Mouse (Mus musculus) granulocyte monocyte progenitor cell, adult 5-6 weeks (primary cell): ENCODE measurements at regions not wholly inside any gene's neighbourhood (a gene's known extent, or its start where the extent isn't known, plus 50 kb on each side); places are given as distances from the start of the nearest gene placed in this dataset.

Experiments
- ATAC-seq: replicated peaks from 2 replicates; pipeline ENCODE4 v1.8.0; 2016; ENCODE audit warnings: mild to moderate bottlenecking, moderate TSS enrichment, inconsistent platforms; ENCODE audit not compliant: poor library complexity, severe bottlenecking

DNA sequence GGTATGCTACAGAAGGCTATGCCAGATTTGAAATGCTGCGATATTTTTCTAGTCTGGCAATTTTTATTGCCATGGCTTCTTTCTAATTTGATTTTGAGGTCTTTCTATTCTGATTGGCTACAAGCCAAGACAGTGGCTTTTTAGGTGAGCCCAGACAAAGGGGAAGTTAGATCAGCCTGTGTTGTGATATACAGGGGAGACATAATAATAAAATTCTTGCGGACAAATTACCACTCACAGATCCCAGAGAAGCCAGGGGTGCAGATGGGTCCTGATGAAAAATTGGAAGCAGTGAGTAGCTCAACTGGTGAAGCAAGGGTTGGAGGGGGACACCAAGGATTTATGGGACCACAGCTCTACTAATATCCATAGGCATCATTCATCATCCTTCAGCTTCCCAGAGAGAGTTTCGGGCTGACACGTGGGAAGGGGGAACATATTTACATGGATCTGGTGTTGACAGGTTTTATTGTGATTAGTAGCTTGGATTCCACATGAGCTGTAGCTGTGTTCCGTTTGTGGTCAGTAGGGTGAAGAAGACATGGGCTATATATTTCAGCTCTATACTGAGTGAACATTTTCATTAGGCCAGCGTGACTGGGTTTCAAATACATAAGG is 190.0 kb downstream of the Gm5447 start:
- ATAC-seq = peak; percentile 17; the same call in 1 of the 2 replicates

DNA sequence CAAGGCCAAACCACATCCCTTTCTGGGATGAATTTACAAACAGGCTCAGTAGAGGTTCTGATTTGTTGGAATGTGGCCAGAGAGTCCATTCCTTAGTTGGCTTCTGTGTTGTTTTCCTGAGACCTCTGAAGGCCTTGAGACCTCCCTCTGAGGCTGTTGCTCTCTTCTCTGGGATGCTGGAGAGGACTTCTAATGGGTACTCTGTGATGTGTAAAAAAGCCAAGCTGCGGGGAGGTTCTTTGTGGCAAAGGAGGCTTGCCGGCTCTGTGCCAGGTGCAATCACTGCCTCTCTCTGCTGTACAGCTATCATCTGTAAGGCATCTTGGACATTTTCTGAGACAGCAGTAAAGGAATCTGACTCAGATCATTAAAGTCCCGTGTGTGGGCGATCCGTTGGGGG is 192.3 kb downstream of the Gm5447 start:
- no peak for ATAC-seq

DNA sequence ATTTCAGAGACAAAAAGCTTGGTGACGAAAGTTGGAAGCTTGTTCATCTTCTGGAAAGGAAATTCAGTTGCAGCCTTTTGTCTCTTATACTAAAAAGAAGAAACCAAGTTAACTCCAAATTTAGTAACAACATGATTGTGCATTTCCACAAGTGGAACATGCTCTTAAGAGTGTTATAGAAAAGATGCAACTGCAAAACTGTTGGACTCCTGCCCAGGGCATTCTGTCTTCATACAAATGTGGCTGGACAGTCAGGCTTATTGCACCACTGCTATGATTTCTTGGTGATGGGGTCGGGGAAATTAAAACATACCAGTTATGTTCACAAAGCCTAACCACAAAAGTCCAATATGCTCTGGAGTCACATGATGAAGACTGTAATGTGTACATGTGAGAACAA is 194.8 kb downstream of the Gm5447 start:
- ATAC-seq = no peak

DNA sequence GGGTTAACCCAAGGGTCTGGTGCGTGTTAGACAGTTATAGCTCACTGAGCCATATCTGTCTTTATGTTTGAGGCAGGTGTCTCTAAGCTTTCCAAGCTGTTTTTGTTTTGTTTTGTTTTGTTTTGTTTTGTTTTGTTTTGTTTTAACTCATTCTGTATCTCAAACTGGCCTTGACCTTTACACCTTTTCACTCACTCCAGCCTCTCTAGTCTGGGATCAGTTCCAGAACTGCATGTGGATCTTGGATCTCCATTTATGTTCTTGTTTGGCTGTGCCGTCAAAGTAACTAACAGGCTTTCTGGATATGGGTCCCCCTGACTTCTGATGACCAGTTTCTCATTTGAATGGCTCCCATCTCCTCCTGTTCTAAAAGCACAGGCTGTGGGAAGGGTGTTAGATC is 197.7 kb downstream of the Gm5447 start:
- no peak for ATAC-seq

DNA sequence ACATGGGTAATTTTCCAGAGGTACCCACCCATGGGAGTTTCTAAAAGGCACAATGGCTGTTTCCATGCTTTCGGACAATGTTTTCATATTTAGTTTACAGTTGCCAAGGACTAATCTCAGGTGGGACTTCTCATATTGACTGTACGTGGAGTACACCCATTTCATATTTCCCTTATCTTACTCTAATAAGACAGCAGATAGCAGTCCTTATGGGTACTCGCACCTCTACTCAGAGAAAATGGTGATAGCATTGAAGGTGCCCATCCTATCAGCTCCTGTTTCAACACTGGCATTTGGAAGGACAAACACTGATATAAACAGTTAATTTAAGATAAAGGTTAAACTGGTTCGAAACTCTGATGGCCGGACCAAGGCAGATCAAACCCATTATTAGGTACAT is 198.6 kb downstream of the Gm5447 start:
- ATAC-seq = no peak

DNA sequence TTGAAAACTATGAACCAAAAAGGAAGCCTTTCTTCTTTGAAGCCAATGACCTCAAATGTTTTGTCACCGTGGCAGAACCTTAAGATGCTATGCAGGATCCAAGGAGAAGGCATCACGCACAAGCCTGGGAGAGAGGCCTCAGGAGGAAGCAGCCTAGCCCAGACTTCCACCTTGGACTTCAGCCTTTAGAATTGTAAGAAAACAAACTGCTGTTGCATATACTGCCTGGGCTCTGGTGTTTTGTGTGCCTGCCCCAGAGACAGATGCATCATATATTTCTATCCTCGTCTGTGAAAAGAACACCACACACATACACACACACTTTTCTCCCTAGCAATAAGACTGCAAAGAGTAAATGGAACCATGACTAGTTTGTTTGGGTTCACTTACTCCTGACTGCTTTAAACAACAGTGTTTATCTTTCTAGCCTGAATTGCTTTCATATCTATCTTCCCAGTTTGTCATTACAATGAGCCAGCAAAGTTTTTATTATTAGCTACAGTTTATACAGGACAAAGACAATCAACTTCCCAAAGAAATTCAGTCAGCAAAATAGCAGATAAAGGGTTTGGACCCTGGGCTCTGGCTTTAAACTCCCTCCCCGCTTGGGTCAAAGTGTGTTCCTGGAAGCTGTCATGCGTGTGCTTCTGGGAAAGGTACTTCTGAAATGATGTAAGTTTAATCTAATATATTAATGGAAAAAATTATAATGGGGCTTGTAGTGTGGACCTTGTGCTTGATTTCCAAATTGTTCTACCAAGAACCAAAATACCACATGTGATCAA is 204.2 kb downstream of the Gm5447 start:
- no peak for ATAC-seq

DNA sequence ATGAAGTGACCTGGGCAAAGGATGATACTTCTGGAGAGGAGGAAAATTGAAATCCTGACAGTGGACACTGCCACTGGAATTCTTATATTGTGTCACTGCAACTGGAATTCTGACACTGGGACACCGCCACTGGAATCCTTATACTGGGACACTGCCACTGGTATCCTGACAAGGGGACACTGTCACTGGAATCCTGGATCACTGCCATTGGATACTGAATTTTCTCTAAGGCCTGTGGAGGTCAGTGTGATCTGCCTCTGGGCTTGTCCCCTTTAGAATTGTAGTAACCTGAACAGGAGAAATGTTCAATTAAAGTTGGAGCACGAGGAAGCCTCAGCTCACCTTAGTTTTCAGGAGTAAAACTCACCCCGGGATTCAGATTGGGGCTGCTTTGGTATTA is 205.0 kb downstream of the Gm5447 start:
- ATAC-seq = no peak

DNA sequence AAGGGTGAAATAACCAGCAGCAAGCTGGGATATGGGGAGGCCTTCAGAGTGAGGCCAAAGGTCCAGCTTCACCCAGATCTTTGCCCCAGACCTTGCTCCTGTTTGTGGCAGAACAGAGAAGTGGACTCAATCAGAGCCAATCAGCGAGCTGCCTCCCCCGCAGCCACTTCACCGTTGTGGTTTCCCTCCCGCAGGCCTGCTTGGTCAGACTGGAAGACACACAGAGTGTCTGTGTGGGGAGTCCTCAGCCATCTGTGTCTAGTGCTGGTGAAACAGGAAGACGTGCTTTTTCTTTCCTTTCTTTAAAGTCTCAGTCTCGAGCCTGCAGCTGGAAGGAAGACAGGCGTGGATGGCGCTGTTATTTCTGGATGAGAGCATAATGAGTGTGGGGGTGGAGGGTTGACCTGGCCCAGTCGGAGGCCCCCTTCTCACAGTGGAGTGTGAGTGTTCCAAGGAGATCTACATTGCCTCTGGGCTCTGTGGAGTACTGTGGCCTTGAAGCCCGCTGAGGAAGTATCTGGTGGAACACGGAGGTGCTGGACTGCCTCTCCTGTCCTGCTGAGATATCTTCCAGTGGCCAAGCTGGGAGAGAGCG is 205.5 kb downstream of the Gm5447 start:
- ATAC-seq = peak; percentile 96

DNA sequence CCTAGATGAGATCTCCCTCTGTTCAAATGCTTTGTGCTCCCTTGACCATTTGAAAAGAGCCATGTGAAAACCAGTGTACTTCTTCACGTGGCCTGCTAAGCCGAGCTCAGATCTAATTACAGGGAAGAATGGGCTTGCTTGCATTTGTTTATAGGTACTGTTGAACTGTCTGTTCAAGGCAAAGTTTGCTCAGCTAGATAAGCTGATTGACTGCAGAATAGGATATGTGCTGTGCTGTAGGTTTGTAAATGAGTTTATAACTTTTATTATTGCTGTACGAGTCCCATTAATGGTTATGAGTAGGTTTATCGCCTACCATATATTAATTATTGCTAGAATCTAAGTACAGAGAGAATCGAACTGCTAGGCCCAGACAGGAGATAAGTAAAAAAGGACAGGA is 207.5 kb downstream of the Gm5447 start:
- ATAC-seq = no peak

DNA sequence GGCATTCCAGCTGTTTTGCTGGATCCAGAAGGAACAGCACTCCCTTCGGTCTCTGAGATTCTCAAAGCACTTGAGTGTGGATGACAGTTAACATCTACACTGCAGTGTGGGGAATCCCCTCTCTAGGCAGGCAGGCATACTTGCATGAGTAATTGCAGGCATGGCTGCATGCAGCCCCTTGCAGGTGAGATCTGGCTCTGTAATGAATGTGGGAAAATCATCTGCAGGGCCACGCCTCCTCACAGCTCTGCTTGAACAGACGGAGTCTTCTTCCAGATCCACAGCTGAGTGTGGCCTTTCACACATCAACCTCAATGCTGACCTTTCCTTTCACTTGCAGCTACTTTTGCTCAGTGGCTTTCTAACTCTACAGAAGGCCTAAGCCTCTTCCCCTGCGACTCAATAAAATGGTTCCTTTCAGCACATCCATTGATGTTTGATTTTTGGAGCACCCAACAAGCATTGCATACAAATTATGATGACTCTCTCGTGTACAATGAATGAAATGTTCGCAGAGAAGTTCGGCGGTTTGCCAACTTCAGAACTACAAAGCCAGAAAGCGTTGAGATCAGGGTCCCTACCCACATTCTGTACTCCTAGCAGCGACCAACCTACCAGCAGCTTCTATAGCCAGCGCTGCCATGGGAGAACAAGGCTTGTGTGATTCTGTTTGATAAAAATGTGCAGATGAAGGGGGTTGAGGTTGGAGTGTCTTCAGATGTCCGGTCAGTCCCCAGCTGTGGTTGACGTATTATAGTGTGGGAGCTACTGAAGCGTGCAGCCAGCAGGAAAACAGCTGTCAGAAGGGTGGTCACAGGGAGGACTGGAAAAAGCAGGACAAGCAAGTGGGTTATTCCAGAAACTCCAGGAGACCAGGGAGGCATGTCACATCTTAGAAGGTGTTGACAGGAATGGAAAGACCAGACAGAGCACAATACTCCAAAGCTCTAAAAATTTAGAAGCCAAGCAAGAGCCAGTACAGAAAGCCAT is 211.1 kb downstream of the Gm5447 start:
- no peak for ATAC-seq

DNA sequence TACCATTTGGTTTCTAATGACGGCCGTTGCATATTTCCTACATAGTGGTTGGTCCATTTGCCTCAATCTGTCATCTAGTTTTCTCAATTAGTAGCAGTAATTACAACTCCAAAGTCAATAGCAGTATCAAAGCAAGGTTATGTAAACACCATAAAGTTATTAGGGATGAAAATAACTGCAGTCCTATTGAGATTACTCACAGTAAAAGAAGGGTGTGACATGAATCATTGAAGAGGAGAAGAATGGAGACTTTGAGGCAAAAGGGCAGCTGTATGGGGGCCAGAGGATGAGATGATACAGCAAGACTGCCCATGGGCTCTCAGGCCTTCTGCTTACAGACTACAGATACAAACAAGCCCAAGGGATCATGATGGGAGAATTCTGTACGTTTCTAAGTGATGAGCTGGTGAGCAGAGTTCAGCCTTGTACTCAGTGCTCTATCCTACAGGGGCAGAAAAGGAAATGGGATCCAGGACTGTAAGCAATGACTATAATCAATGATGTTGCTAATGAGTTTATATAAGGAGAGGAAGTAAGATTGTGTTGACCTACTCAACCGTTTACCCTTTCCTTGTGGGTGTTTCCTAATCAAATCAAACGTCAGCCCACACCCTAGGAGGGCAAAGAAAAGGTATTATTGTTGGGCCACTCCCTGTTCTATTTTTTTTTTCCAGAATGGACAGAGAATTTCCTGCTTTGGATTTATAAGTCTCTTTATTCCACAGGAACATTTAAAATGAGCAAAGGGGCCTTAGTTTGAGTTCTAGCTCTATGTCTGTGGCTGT is 213.0 kb downstream of the Gm5447 start:
- ATAC-seq = no peak

DNA sequence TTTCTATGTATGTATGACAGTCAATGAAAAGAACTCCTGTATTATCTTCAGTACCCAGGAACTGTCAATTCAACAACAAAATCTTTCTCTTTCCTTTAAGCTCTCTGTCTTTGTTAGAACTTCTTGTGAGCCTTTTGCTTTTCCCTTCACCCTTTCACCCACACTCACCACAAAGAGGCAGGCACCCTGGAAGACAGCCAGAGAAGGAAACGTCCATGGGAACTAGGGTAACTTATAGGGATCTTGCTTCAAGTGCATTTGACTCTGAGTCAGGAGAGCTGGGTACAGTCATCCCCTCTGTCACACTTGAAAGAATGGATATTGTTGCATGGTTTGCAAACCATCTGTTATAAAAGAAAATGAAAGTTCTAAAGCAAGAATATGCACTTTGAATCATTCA is 215.1 kb downstream of the Gm5447 start:
- no peak for ATAC-seq

DNA sequence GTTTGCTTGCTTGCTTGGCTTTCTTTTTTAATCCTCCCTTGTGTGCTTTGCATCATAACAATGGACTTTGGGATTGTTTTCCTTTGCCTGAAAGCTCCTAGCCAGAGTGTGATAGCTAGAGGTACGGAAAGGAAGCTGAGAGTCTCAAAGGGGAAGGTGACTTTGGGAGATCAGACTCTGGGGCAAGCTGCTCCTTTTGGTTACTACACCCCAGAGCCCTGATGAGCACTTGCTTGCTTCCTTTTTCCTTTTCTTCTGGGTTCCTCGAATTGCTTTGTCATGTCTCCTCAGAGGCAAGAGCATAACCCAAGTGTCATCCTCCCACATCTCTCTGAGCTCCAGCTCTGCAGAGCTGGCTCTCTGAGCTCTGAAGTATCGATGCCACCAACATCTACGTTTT is 216.0 kb downstream of the Gm5447 start:
- ATAC-seq = peak; percentile 27; the same call in 1 of the 2 replicates

DNA sequence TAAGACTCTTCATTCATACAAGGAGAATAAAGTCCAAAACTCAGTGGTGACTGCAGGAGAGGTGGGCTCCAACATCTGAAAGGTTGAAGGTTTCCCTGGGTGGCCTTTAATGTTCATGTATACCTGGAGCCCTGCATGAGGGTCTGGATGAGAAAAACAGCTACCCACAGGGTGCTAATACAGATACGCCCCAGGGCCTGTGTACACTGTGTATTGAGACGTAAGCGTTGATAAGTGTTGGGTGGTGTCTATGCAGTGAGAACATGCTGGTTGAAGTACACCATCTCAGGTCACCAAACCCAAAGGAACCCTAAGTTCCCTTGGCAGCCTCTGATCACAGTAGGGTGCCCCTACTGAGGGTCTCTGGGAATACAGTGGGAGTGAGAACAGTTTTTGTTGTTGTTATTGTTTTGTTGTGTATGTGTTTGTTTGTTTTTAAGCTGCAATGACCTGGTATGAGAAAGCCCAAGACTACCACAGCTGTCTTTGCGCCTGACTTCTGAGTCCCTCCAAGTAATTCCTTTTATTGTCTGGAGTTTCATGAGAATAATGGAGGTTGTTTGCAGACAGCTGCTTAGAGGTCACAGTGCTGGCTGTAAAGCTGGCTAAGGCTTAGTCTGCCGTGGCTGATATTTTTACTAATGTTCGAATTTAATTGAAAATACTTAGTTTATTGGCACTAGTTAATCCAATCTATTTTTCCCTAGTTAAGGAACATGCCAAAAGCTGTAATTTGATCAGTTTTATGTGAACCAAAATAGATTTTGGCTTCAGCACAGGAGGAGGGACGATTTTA is 217.5 kb downstream of the Gm5447 start:
- no peak for ATAC-seq

DNA sequence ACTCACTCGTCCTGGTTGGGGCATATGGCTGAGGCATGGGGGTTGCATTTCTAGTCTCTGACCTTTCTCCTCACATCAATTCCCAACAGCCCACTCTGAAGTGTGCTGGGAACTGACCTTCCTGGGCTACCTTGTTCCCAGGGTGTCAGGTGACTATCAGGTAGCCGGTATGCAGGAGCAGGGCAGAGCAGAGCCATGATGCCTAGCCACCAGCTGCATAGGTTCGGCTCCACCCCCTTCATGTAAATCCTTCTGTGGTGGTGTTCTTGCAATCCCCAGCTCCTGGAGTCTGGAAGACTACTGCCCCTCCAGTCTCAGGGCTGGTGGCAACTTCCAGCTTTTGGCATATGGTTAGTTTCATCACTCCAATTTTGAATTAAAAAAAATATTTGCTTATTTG is 221.0 kb downstream of the Gm5447 start:
- no peak for ATAC-seq

DNA sequence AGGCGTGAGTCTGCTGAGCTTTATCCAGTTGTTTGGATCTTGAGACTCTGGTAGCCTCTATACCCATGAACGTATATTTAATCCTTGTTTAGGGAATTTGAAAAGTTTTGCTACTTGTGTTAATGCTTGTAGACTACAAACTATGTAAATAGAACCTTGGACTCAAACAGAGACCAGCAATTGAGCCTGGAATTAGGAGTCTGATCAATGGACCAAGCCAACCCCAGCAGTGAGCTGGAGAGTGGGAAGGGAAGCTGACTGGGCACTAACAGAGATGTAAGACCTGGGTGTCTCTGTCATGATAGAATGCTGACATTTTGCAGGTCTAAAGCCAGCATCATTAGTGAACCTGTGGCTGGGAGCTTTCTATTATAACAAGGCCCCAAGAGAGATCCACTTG is 222.5 kb downstream of the Gm5447 start:
- ATAC-seq = no peak

DNA sequence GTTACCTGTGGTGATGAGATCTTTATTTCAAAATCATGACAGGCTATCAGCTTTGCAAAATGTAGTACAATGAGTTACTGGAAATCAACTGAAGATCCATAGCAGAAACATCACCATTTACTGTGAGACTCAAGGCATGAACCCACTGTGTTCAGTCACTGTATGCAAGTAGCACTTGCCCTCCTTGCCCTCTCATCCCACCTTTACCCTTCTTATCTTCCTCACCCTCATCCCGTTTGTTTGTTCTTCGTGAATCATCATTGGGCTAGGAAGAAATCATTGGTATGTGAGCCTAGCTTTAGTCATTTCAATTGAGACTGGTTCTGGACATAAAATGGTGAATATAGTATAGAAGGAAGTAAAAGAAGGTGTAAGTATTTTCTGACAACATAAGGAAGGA is 223.6 kb downstream of the Gm5447 start:
- no peak for ATAC-seq

DNA sequence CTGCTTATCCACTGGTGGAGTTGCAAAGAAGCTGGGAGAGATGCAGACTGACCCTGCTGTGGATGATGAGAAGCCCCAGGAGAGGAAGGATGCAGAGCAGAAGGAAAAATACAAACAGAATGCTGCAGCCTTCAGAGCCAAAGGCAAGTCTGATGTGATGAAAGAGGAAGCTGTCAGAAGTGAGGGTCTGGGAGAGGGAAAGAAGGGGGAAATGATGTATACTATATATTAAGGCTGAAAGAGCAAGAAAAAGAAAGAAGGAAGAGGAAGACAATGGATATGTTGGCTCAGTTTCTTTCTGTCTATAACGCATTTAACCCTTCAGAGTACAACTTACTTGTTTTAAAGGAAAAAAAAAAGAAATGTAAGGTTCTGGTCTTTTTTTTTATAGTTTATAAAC is 225.4 kb downstream of the Gm5447 start:
- peak; percentile 59 for ATAC-seq

DNA sequence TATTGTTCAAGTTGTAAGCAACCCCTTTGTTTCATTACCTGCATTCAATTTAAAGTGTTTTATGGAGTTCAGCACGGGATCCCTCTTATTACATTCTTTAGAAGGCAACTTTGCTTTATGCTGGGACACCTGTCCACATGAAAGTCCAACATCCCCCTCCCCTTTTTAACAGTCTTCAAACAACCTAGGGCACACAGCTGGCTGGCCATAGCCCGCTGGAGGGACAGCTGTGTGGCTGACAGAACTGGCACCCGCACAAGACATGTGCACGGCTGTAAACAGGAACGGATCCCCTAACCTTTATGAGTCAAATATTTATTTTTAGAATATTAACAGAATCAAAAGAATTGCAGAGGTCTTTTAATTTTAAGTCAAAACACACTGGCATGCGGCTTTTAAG is 230.1 kb downstream of the Gm5447 start:
- no peak for ATAC-seq
